Mouse (Mus musculus) small intestine, adult 2 months (tissue): ENCODE measurements at regions not wholly inside any gene's neighbourhood (a gene's known extent, or its start where the extent isn't known, plus 50 kb on each side); places are given as distances from the start of the nearest gene placed in this dataset.

Experiments
- H3K27ac ChIP-seq: fragments of 200-500 bp; 2 replicates; pipeline ENCODE4 v1.5.1; 2012; ENCODE audit warnings: low read depth, low read length, control low read depth, inconsistent platforms; ENCODE audit not compliant: insufficient read depth
- H3K27me3 ChIP-seq: fragments of 200-500 bp; 2 replicates; pipeline ENCODE4 v1.6.1; 2012; ENCODE audit warnings: mild to moderate bottlenecking, moderate library complexity, low read length, inconsistent platforms; ENCODE audit not compliant: control insufficient read depth, insufficient read depth
- H3K36me3 ChIP-seq: fragments of 200-500 bp; 2 replicates; pipeline ENCODE4 v1.6.1; 2012; ENCODE audit warnings: mild to moderate bottlenecking, low read length, control low read depth, inconsistent platforms; ENCODE audit not compliant: control insufficient read depth, insufficient read depth
- H3K4me1 ChIP-seq: fragments of 200-500 bp; 2 replicates; pipeline ENCODE4 v1.6.1; 2012; ENCODE audit warnings: low read length, inconsistent platforms, mixed read lengths; ENCODE audit not compliant: control insufficient read depth, insufficient read depth, insufficient read length
- H3K4me3 ChIP-seq: fragments of 200-500 bp; 2 replicates; pipeline ENCODE4 v1.5.1; 2012; ENCODE audit warnings: low read depth, mild to moderate bottlenecking, control low read depth, inconsistent platforms, low read length, moderate library complexity
- CTCF ChIP-seq: fragments of 200-500 bp; IDR thresholded peaks from 2 replicates; pipeline ENCODE4 v1.5.1; 2012; ENCODE audit warnings: low read depth, mild to moderate bottlenecking, control low read depth, inconsistent platforms, low read length, moderate library complexity, mixed read lengths; ENCODE audit not compliant: insufficient replicate concordance, insufficient read length; ENCODE audit errors: extremely low read depth
- POLR2A ChIP-seq: fragments of 200-500 bp; IDR thresholded peaks from 2 replicates; pipeline ENCODE4 v1.6.1; 2012; ENCODE audit warnings: low read depth, mild to moderate bottlenecking, control low read depth, inconsistent platforms, low read length, moderate library complexity
- WGBS: fragments of 180-500 bp; shearing (Covaris S2); methylation state at CpG from one replicate; pipeline ENCODE4 v1.1.7; 2018; 5-methylcytosine and 5-hydroxymethylcytosine counted together

DNA sequence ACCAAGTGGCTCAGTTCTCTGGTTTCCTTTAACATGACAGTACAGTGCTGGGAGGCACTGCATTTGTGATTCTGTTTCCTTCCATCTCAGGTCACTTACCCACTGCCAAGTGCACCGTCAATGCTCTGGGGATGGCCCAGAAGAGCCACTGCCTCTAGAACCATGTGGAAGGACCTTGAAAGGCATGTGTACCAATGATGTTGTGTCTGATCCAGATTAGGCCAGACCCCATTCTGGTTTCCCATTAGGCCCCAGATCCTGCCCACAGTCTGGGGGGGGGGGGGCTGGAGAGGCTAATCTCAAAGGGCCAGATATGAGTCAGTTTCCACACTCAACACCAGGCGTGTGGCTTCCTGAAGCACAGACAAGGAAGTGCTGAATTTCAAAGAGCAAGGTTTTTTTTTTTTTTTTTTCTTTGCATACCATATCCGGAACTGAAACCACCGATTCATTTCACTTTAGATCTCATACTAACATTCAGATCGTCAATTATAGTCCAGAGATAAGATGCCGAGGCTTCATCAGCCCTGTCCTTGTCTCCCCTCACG lies 162.6 kb upstream of the Bcl6 start:
- TF ChIP-seq CTCF: no peak
- H3K4me3 ChIP-seq: no peak overlapping the region
- WGBS: 18% methylated on average over 7 of the region's 7 CpGs
- no peaks in the 10 kb centered on the region for H3K27me3 ChIP-seq
- H3K27ac ChIP-seq: peak overlapping the region; percentile 50
- H3K4me1 ChIP-seq: peaks cover 14% of the 10 kb centered on the region
- no peaks in the 10 kb centered on the region for H3K36me3 ChIP-seq

DNA sequence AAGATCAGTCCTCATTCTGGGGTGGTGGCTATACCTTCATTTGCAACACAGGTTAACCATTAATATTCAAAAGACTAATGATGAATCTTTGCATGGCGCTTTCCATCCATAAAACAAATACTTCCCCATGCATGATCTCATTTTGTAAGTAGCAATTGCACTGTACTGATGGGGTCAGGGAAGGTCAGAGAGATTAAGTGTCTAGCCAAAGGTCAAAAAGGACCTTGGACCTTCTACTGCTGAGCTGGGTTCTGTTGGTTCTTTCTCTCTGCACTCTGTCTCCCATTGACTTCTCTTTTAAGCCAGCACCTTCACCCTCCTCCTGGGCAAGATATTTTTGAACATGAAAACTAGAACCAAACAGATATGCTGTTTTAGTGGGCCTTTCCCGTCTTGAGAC lies 161.9 kb upstream of the Bcl6 start:
- H3K36me3 ChIP-seq: no peaks in the 10 kb centered on the region
- no peaks in the 10 kb centered on the region for H3K27me3 ChIP-seq
- no peak overlapping the region for H3K4me3 ChIP-seq
- H3K4me1 ChIP-seq: peaks cover 13% of the 10 kb centered on the region
- WGBS: 57% methylated on average over 2 of the region's 2 CpGs
- TF ChIP-seq CTCF (no peak), POLR2A (no peak)
- peak overlapping the region; percentile 50 for H3K27ac ChIP-seq

DNA sequence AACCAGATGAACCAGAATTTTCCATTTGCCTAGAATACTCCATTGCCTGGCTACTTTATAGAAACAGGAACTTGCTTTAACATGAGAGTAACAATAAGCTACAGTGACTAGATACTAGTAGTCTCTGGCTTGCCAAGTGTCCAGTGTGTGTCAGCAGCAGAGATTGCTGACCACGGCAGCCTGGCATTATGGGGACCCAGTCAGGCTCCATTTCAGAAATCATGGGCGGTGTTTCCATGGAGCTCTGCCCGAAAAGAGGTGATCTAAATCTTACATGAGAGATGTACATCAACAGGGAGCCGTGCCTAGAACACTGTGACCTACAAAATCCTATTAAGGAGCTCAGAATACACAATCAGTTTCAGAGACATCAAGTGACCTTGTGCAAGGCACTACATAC lies 160.8 kb upstream of the Bcl6 start:
- Histone ChIP-seq H3K4me1 (peaks cover 10% of the 10 kb centered on the region), H3K27me3 (no peaks in the 10 kb centered on the region), H3K4me3 (no peak overlapping the region), H3K27ac (no peak overlapping the region), H3K36me3 (no peaks in the 10 kb centered on the region)
- no peak for TF ChIP-seq POLR2A
- no peak for TF ChIP-seq CTCF
- 94% methylated on average over 4 of the region's 4 CpGs for WGBS

DNA sequence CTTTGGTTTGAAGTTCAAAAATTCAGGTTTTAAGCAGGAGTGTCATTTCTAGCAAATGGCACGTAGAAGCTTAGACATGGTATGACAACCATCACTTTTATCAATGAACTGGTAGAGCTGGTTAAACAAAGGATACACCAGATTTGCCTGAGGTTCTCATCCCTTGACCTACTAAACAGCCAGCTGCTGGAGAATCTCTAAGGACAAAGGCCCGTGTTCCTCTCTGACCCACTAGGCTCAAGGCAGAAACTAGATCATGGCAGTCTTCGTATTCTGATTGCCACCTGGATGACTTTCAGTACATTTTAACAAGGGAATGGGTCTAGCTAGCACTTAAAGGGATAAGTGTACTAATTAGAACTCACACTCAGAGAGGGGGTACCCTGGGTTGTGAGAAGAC lies 155.2 kb upstream of the Bcl6 start:
- no peaks in the 10 kb centered on the region for H3K36me3 ChIP-seq
- no peaks in the 10 kb centered on the region for H3K27me3 ChIP-seq
- no peak overlapping the region for H3K27ac ChIP-seq
- no peak overlapping the region for H3K4me3 ChIP-seq
- H3K4me1 ChIP-seq: no peaks in the 10 kb centered on the region
- TF ChIP-seq POLR2A (no peak), CTCF (no peak)
- WGBS: 92% methylated on average over 3 of the region's 3 CpGs

DNA sequence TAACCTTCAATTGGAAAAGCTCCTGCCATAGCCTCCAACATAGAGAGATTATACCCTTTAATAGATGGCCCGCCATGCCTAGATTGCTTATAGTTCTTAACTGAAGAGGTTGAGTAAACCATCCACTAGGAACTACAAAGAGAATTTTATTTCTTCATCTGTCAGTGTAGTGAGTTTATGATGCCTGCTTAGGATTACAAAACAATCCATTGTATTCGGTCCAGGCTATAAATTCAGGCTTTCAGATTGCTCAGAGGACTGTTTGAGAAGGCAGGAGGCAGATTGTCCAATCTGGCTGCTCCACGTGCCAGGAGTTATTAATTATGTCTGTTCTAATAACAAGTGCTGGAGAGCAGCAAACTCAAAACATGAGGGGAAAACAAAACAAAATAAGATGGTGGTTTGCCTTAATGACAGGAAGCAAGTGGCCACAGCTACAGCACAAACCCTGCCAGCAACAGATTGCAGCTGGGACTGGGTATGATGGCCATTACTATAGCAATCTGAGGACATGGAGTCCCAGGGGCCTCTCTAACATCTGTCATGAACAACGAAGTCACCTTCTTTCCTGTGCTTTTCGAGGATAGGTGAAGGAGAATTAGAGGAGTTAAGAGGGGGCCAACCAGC lies 154.4 kb upstream of the Bcl6 start:
- TF ChIP-seq POLR2A: no peak
- no peak for TF ChIP-seq CTCF
- no peak overlapping the region for H3K27ac ChIP-seq
- H3K27me3 ChIP-seq: no peaks in the 10 kb centered on the region
- no peaks in the 10 kb centered on the region for H3K36me3 ChIP-seq
- WGBS: 19% methylated on average over 5 of the region's 5 CpGs
- no peaks in the 10 kb centered on the region for H3K4me1 ChIP-seq
- no peak overlapping the region for H3K4me3 ChIP-seq

DNA sequence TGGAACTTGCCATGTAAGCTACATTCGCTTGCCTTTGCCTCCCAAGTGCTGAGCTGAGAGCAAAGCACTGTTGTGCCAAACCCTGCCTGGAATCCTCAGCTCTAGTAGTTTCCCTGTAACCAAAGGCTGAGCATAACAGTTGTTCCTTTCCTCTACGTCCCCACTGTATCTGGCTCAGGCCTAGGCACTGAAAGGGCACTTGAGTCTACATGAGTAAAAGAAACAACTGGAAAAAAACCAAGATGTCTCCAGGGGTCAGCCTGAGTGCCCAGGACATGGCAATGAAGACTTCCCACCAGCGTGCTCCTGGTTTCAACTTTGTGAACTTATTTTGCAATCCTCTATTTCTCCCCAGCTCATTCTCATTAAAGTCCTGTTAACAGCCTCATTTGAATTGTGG lies 150.5 kb upstream of the Bcl6 start:
- no peaks in the 10 kb centered on the region for H3K36me3 ChIP-seq
- no peak overlapping the region for H3K27ac ChIP-seq
- H3K4me3 ChIP-seq: no peak overlapping the region
- H3K27me3 ChIP-seq: no peaks in the 10 kb centered on the region
- no peak for TF ChIP-seq CTCF
- no peak for TF ChIP-seq POLR2A
- 93% methylated on average over 3 of the region's 3 CpGs for WGBS
- H3K4me1 ChIP-seq: no peaks in the 10 kb centered on the region

DNA sequence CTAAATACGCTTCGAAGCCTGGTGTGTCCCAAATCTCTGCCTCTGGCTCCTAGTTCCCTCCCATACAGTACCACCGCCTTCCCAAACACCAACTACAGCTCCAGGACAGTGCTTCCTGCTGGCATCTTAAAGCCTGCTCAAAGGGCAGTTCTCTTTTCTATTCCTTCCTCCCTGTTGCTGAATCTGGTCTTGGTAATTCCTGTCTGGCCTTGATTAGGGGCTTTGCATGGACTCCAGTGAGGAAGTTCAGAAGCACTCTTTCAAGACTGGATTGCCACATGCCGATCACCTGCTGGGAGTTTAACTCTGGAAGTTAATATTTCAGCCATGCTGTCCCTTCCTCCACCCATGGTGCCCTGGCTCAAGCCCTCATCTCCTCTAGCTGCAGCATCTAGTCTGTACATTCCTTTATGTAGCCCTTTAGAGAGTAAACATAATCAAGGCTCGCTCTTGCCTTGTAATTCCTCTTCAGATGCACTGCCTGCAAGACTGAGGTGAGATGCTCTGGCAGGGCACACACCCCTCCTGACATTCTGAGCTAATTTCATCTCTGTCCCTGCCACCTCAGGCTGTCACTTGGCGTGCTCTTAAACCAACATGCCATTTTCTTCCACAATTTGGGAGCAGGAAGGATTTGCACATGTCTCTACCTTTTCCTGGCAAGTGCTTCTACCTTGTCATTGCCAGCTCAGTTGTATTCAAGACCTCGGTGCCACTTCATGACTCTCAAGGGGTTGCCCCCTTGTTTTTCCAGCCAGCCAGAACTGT lies 148.8 kb upstream of the Bcl6 start:
- no peaks in the 10 kb centered on the region for H3K36me3 ChIP-seq

More for the DNA sequence above, 148.8 kb upstream of the Bcl6 start:
- 86% methylated on average over 7 of the region's 7 CpGs for WGBS
- H3K4me1 ChIP-seq: no peaks in the 10 kb centered on the region
- H3K27ac ChIP-seq: no peak overlapping the region
- H3K27me3 ChIP-seq: no peaks in the 10 kb centered on the region
- TF ChIP-seq CTCF (no peak), POLR2A (no peak)
- H3K4me3 ChIP-seq: no peak overlapping the region
